Mouse (Mus musculus): ENCODE results near the gene Disp2.

Disp2 gene

GRCm38 (mm10) chr2:118779504-118780480 is at the start of gene Disp2:
Disp2 (plus strand) TSS chr2:118779719.
- peak; percentile 89 for DNase-seq (ENCODE audit: low spot score)

GRCm38 (mm10) chr2:118729816-118730621 is 49.5 kb upstream of the Disp2 start:
- DNase-seq (ENCODE audit: low spot score), result no peak

- DNase-seq (ENCODE audit: low spot score), result peak; percentile 60
Measured at GRCm38 (mm10) chr2:118730622-118730915, 49.0 kb upstream of the Disp2 start.

GRCm38 (mm10) chr2:118731981-118732380 is 47.5 kb upstream of the Disp2 start:
- no peak for DNase-seq (ENCODE audit: low spot score)

GRCm38 (mm10) chr2:118733341-118733740 is 46.2 kb upstream of the Disp2 start:
- DNase-seq (ENCODE audit: low spot score), result no peak

- DNase-seq (ENCODE audit: low spot score), result no peak
Measured at GRCm38 (mm10) chr2:118740341-118740740, 39.2 kb upstream of the Disp2 start.

- DNase-seq (ENCODE audit: low spot score), result no peak
Measured at GRCm38 (mm10) chr2:118741183-118741582, 38.3 kb upstream of the Disp2 start.

- DNase-seq (ENCODE audit: low spot score), result no peak
Measured at GRCm38 (mm10) chr2:118743261-118743943, 36.1 kb upstream of the Disp2 start.

- DNase-seq (ENCODE audit: low spot score), result no peak
Measured at GRCm38 (mm10) chr2:118744621-118745020, 34.9 kb upstream of the Disp2 start.

GRCm38 (mm10) chr2:118745232-118745884 is 34.2 kb upstream of the Disp2 start, which contains the start of gene Inafm2:
Inafm2 (plus strand) TSS chr2:118745758.
- DNase-seq (ENCODE audit: low spot score), result peak; percentile 77

GRCm38 (mm10) chr2:118745915-118746901 is 33.3 kb upstream of the Disp2 start:
- no peak for DNase-seq (ENCODE audit: low spot score)

- DNase-seq (ENCODE audit: low spot score), result no peak
Measured at GRCm38 (mm10) chr2:118747301-118747960, 32.1 kb upstream of the Disp2 start.

GRCm38 (mm10) chr2:118749341-118749884 is 30.1 kb upstream of the Disp2 start:
- no peak for DNase-seq (ENCODE audit: low spot score)

- no peak for DNase-seq (ENCODE audit: low spot score)
Measured at GRCm38 (mm10) chr2:118750476-118750875, 29.0 kb upstream of the Disp2 start.

- no peak for DNase-seq (ENCODE audit: low spot score)
Measured at GRCm38 (mm10) chr2:118751896-118752791, 27.4 kb upstream of the Disp2 start.

- no peak for DNase-seq (ENCODE audit: low spot score)
Measured at GRCm38 (mm10) chr2:118752792-118753108, 26.8 kb upstream of the Disp2 start.

GRCm38 (mm10) chr2:118754143-118754542 is 25.4 kb upstream of the Disp2 start:
- no peak for DNase-seq (ENCODE audit: low spot score)

GRCm38 (mm10) chr2:118755407-118755806 is 24.1 kb upstream of the Disp2 start:
- no peak for DNase-seq (ENCODE audit: low spot score)

GRCm38 (mm10) chr2:118756103-118756502 is 23.4 kb upstream of the Disp2 start:
- no peak for DNase-seq (ENCODE audit: low spot score)
